Mouse (Mus musculus) ES-E14 (cell line): ENCODE measurements around the gene Otulin. TPM values are rescaled to one million over a fixed set of nuclear protein-coding genes. Genes with fewer than 3 reads are reported as not detected.

Experiments used
- DNase-seq: peaks from one replicate; pipeline ENCODE4 v3.0.0-alpha.2; 2013; ENCODE audit warnings: low read depth, low spot score
- H3K27ac ChIP-seq: 2 replicates; pipeline ENCODE4 v1.5.1; 2012; ENCODE audit warnings: low read depth, mild to moderate bottlenecking, low read length, moderate library complexity, mixed read lengths; ENCODE audit not compliant: poor library complexity, insufficient read depth, severe bottlenecking
- H3K36me3 ChIP-seq: 2 replicates; pipeline ENCODE4 v1.6.1; 2012; ENCODE audit warnings: mild to moderate bottlenecking, low read length, moderate library complexity, mixed read lengths; ENCODE audit not compliant: control insufficient read depth, poor library complexity, insufficient read depth, severe bottlenecking
- H3K4me1 ChIP-seq, 2 experiments: fragments of 150-350 bp in 1 of 2; sonication (generic) in 1 of 2; 2 replicates each; pipeline ENCODE4 v1.6.1; 2012; ENCODE audit warnings: low read length in 2 of 2, mild to moderate bottlenecking in 1 of 2, mixed read lengths in 1 of 2; ENCODE audit not compliant: control insufficient read depth in 2 of 2, insufficient read depth in 2 of 2, poor library complexity in 1 of 2
- H3K4me3 ChIP-seq, 2 experiments: fragments of 150-350 bp in 1 of 2; sonication (generic) in 1 of 2; 2 replicates each; pipeline ENCODE4 v1.5.1; 2012; ENCODE audit warnings: low read length in 2 of 2, low read depth in 1 of 2, mild to moderate bottlenecking in 1 of 2, mixed read lengths in 1 of 2; ENCODE audit not compliant: insufficient read depth in 1 of 2, poor library complexity in 1 of 2, severe bottlenecking in 1 of 2
- H3K9ac ChIP-seq: 2 replicates; pipeline ENCODE4 v1.6.1; 2012; ENCODE audit warnings: low read depth, mild to moderate bottlenecking, low read length, mixed read lengths; ENCODE audit not compliant: poor library complexity, insufficient read depth, severe bottlenecking
- H3K9me3 ChIP-seq: fragments of 150-350 bp; sonication (generic); 2 replicates; pipeline ENCODE4 v1.6.1; 2012; ENCODE audit warnings: low read depth, mild to moderate bottlenecking, low read length; ENCODE audit not compliant: control insufficient read depth, insufficient read depth
- CHD2 ChIP-seq: IDR thresholded peaks from 2 replicates; pipeline ENCODE4 v1.6.1; 2014; ENCODE audit warnings: mild to moderate bottlenecking, low read depth, low read length, inconsistent platforms
- HCFC1 ChIP-seq: IDR thresholded peaks from 2 replicates; pipeline ENCODE4 v1.6.1; 2012; ENCODE audit warnings: low read length, inconsistent platforms, borderline replicate concordance; ENCODE audit not compliant: insufficient read depth
- MAFK ChIP-seq: IDR thresholded peaks from 2 replicates; pipeline ENCODE4 v1.6.1; 2014; ENCODE audit warnings: mild to moderate bottlenecking, low read depth, low read length, inconsistent platforms; ENCODE audit not compliant: insufficient read depth
- ZC3H11A ChIP-seq: IDR thresholded peaks from 2 replicates; pipeline ENCODE4 v1.6.1; 2012; ENCODE audit warnings: low read depth, mild to moderate bottlenecking, inconsistent platforms, low read length, borderline replicate concordance
- ZNF384 ChIP-seq: IDR thresholded peaks from 2 replicates; pipeline ENCODE4 v1.6.1; 2012; ENCODE audit warnings: low read depth, low read length, inconsistent platforms
- in situ Hi-C, 2 experiments: fragments of 600-800 bp; cut with MboI; formaldehyde crosslinking; loops; one replicate each; pipeline ENCODE4 v1.15.1; 2025; ENCODE audit warnings: low sequenced_read_pairs in 2 of 2, inconsistent platforms in 1 of 2; ENCODE audit not compliant: unreplicated experiment in 2 of 2
- total RNA-seq: library from RNA; depleted of rRNA; stranded (reverse); fragments of 300-350 nt; gene quantifications from 2 replicates; pipeline ENCODE4 v1.2.3, GENCODE M21; 2012

Gene Otulin
- total RNA-seq, 1 experiment, result 28.0 TPM

DNA sequence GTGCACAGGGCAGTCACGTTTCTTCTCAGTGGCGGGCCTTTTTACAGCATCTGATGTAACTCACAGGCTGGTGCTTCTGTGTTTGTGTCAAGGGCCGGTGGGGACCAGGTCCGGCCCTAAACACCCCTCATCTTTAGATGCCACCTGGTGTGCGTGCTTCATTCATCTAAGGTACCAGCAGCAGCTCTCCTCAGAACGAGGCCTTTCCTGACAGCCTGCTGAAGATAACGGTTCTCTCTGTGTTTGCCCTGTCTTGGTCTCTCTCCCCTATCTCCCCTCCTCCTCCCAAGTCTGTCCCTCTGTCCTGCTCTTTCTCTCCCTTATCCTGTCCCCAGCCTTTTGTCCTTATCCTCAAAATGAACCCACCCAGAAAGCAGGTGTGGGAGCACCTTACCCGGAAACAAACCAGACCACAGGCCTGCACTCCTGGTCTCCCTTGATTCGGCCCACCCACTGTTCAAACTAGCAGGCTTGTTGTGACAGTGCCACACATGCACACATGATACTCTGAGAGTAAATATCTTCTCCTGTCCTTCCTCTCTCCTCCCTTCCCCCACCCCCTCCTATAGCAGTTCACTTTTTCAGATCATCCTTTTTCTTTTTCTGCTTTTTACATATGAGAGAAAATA is 36.5 kb upstream of the Otulin start:
- Histone ChIP-seq H3K9ac (no peak overlapping the region), H3K4me3 (no peak overlapping the region), H3K9me3 (no peaks in the 10 kb centered on the region), H3K4me1 (peaks cover 0 to 2% of the 10 kb centered on the region in 2 experiments; a peak in 1 of 4 replicates), H3K36me3 (no peaks in the 10 kb centered on the region), H3K27ac (no peak overlapping the region)
- DNase-seq, result no peak
- TF ChIP-seq HCFC1, result no peak
- in situ Hi-C loops, result no loop called here

DNA sequence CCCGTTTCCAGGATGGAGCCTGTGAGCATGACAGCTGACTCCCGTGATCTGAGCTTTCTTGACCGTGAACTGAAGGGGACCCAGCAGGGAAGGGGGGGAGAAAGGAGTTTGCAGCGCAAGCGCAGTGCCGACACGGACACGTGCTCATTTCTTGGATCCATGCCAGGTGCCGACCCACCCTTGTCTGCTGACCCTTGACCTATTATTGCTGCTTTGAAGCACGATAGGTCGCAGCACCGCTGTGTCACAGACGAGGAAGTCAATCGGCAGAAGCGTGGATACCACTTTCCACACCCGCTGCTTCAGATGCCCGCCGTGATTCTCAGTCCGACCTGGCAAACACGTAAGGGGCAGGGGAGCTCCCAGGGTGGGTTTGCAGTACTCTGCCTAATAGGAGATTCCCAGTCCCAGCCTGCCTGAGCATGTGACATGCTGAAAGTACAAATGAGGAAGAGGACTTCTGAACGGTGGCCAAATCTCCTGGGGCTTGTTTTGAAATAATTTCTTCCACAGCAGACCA is 35.0 kb upstream of the Otulin start:
- Histone ChIP-seq H3K4me1 (peaks cover 0 to 2% of the 10 kb centered on the region in 2 experiments; a peak in 1 of 4 replicates), H3K9me3 (no peaks in the 10 kb centered on the region), H3K4me3 (no peak overlapping the region), H3K27ac (no peak overlapping the region), H3K9ac (no peak overlapping the region), H3K36me3 (no peaks in the 10 kb centered on the region)
- DNase-seq, result no peak
- TF ChIP-seq HCFC1 (no peak), CHD2 (no peak), MAFK (no peak), ZC3H11A (no peak), ZNF384 (no peak)
- in situ Hi-C loops, result no loop called here

DNA sequence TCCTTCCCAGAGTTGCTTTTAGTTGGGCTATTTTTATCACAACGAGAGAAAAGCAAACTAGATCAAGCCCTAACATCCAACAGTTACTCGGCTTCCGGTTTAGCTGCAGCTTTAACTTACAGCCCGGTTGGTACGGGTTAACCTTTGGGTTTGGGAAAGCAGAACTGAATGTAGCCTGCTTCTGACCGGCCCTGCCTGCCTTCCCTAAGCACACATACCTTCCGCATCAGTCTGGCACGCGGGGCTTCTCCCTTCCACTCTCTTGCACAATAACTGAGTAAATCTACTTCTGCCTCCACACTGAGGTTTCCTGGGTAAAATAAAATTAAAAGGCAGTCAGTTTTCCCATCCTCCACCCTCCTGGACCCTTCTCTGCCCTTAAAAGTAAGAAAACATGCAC is 33.6 kb upstream of the Otulin start:
- in situ Hi-C loops, result no loop called here
- TF ChIP-seq CHD2 (no peak), ZNF384 (no peak), MAFK (no peak), HCFC1 (no peak), ZC3H11A (no peak)
- no peak overlapping the region for H3K27ac ChIP-seq

DNA sequence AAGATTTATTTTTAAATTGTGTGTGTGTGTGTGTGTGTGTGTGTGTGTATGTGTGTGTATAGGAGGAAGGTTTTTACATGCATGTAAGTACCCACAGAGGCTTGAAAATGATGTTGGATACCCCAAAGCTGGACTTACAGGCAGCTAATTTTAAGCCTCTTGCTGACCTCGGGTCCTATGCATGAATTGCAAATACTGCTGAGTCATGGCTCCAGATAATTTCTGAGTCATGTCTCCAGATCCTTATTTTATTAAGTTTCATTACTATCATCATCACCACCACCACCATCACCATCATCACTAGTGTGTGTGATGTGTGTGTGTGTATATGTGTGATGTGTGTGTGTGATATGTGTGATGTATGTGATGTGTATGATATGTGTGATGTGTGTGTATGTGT is 32.2 kb upstream of the Otulin start:
- Histone ChIP-seq H3K36me3 (no peaks in the 10 kb centered on the region), H3K9ac (no peak overlapping the region), H3K4me3 (no peak overlapping the region), H3K27ac (no peak overlapping the region), H3K9me3 (no peaks in the 10 kb centered on the region), H3K4me1 (no peaks in the 10 kb centered on the region; a peak in 1 of 4 replicates)
- in situ Hi-C loops, result no loop called here
- TF ChIP-seq MAFK (no peak), HCFC1 (no peak), ZNF384 (no peak), CHD2 (no peak), ZC3H11A (no peak)
- no peak for DNase-seq

More for the DNA sequence above, 33.6 kb upstream of the Otulin start:
- Histone ChIP-seq H3K4me3 (no peak overlapping the region), H3K4me1 (peaks cover 0 to under 1% of the 10 kb centered on the region in 2 experiments; a peak in 1 of 4 replicates), H3K9me3 (no peaks in the 10 kb centered on the region), H3K9ac (no peak overlapping the region), H3K36me3 (no peaks in the 10 kb centered on the region)
- no peak for DNase-seq
